Mouse (Mus musculus): ENCODE data around the gene Rfx6.

Gene Rfx6

DNA sequence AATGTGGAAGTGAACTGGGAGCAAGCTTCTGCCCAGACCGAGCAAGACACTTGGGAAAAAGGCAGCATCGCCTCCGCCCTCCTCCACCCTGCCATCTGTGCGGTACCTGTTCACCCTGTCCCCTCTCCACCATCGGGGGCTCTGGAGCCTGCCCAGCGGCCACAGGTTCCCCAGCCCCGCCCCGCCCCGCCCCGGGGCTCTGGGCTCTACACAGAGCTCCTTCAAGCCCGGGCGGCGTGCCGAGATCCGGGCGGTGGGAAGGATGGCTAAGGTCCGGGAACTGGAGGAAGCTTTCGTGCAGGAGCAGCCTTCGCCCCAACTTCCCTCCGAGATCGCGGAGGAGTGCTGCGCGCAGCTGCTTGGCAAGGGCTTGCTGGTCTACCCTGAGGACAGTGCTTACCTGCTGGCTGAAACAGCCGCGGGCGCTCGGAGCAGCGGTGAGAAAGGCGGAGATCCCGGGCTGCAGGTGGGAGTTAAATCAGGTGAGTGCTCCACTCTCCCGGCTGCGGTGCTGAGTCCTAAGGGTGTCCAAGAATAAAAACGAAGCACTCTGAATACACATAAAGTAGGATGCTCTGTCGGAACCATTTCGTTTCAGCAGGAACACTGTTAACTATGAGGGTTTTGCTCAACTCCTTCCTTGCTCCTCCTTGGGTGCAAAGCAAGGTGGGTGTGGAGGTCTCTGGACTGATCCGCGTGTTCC is at the start of gene Rfx6:
Gene Rfx6, plus strand, starts transcription at position 209 of the 703 bp plus-strand sequence.
- no peak for DNase-seq (ENCODE audit: low spot score)

DNA sequence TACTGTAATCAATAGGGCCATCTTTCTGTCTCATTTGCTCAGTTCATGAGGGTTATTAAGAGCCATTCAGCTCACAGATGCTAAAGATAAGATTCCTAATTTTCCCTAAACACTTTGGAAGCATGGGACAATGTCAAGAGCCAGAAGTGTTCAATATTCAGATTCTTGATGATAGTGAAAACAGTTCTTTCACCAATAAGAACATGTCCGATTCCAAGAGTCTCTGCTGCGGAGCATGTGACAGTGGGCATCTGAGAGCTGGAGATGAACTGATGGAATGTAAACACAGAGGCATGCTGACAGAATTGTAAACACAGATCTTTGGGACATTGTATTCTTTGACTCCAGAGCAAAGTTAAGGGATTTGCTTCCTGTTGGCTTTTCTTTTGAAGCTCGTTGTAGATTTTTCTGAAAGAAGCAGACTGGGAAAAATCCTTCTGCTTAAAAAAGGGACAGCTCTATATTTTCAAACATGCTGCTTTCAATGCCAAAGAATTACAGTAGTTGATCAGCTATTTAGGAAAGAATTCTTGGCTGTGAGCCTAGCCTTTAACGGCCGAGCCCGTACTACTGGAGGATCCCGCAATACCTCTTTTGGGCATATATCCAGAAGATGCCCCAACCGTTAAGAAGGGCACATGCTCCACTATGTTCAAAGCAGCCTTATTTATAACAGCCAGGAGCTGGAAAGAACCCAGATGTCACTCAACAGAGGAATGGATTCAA is 46.0 kb upstream of the Rfx6 start, which contains the start of gene Gprc6a:
Gene Gprc6a, minus strand, starts transcription at position 51 of the 726 bp plus-strand sequence.
- DNase-seq (ENCODE audit: low spot score), result no peak

DNA sequence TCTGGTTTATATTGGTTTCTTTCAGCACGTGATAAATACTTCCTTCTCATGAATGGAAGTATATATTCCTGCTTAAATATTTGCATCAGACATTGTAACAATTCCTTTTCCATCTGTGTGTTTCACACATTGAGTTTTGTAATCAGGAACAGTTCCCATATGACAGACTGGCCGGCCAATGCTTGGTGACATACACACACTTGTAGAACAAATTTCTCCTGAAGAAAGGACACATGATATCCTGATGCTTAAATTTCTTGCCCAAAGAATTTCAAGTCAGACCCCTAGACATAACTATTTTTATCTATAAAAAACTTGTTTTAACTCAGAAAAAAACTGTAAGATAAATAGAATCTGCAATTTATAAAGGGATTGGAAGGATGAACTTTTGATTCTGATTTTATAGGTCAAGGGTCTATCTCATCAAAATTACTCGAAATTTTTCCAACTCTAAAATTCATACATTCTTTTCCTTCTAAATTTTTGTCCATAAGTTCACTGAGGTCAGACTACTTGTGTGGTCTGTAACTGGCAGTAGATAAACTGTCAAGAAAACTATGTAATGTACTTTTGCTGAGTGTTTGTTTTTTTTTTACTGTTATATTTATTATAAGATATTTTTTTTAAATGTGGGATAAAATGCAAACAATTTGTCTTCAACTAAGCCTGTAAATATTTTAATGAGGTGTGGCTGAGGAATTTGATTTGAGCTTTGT is 27.9 kb upstream of the Rfx6 start:
- no peak for DNase-seq (ENCODE audit: low spot score)

DNA sequence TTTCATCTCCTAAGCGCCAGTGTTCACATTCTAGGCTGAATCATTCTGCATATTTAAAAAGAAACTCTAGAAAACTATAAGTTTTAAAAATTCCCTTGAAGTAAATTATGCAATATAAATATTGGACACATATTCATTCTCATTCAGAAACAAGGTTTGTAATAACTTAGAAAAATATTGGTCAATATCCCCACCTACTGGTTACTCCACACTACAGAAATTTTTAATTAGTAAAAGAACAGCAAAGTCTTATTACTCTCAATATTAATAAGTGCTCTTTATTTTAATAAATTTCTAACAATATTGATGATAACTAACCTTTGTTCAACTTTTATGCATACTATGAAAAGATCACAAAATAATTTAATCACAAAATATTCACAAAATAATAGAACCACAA is 20.2 kb upstream of the Rfx6 start:
- DNase-seq (ENCODE audit: low spot score), result no peak

DNA sequence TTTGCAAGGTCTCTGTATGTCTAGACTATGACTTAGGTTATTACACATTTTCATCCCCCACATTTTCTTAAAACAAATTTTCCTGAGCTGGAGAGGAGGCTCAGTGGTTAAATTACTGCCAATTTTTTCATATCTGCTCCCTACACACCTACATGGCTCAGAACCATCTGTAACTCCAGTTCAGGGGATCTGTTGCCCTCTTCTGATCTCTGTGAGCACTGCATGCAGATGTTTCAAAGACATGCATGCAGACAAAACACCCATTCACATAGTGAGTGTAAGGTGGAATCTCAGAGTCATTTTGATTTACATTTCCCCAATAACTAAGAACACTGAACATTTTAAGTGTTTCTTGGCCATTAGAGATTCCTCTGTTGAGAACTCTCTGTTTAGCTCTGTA is 8.2 kb upstream of the Rfx6 start:
- no peak for DNase-seq (ENCODE audit: low spot score)

DNA sequence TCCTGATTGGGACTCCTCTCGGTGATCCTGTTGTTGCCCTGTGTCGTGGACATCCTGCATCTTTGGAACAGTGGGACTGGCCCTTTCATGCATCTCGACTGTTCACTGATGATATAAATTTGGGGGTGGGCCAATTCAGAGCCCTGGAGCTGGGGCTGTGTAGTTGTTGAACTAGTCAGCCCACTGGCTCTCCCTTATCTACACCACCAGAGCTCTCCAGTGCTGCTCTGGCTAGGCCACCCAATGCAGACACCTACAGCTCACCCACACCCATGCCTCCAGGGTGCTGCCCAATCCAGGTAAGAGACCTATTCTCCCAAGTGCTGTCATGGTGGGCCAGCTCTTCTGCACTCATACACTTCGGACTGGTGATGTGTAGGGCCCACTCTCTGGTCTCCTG is 6.0 kb upstream of the Rfx6 start:
- DNase-seq (ENCODE audit: low spot score), result no peak

DNA sequence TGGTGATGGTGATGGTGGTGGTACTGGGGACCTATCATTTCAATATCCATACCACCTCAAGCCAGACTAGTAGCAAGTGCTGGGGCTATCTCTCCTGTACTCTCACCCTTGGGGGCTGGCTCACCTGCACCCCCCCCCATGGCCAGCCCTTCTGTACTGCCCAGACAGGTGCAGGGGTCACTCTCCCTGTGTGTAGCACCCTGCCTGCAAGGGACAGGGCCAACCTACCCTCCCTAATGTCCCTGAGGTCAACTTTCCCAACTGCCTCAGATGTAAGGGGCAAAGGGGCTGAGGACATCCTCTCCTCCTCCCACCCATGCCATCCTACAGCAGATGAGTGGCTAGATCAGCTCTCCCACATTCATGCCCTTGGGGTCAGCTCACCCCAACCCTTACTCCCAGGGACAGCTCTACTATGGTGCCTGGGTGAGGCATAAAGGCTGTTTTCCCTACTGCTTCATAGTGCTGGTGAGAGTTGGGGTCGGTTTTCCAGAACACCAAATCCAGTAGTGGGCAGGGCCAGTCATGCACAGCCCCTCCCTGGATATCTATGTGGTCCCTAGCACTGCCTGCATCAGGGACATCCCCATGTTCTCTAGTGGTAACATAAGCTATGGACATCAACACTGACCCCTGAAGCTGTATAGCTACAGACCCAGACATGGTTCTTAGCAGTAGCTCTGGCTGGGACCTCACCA is 5.3 kb upstream of the Rfx6 start:
- DNase-seq (ENCODE audit: low spot score), result no peak

DNA sequence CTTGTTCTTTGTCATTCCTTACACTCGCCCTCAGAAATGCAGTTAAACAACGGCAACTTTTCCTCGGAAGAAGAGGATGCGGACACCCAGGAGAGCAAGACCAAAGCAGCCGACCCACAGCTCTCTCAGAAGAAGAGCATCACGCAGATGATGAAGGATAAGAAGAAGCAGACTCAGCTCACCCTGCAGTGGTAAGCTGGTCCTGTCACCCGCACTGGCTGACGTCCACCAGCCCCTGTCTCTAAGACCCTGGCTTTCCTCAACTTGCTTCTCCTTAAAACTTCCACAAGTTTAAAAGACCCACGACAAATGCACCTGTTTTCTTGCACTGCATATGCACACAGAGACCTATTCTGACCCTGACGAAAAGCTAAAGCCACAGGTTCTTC is 689 bp downstream of the Rfx6 start:
- no peak for DNase-seq (ENCODE audit: low spot score)

DNA sequence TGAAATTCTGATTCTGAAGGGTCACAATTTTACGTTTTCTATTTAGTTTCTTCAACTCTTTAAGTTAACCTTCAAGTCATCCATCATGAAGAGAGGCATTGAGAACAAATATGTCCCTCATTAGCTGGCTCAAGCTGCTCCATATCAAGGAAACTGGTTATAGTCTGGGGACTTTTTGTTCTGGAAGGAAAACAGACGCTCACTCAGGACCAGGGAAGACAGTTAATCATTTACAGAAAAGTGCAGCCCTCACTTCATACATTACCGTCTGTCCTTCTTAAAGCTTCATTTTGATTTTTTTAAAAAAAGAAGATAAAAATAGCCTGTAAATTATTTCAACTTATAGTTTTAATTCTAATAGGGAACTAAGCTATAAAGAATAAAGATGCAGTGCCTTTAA is 43.3 kb downstream of the Rfx6 start:
- DNase-seq (ENCODE audit: low spot score), result no peak

DNA sequence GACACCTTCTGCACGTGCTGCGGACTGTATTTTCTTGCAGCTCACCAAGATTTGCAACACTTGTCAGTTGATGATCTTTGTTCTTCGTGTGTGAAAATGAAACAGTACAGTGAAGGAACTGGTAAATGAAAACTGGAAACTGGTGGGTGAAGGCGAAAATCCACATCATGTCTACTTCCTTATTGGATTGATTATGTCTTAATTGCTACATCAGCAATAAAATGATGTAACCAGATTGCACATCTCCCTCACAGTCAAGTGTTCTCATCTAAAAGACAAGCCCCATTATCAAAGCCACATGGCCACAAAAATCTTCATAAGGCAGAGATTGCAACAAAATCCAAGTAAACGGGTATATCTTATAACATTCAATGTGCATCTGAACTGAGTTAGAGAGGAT is 83.9 kb downstream of the Rfx6 start:
- no peak for DNase-seq (ENCODE audit: low spot score)

DNA sequence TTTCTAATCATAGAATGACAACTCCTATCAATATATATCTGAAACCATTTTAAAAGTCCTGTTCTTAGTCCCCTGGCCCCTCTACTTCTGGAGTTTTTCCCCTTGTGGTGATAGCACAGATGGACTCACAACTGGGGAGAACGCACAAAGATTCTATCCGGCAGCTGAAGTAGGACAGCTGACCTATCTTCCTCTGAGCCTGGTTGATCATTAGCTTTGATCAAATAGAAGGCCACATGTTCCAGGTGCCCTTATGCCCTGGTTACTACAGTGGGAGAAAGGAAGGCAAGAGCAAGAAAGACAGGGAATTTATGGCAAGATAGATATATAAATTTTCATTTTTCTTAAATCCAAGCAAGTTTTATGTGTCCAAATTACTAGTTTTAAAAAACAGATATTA is 85.7 kb downstream of the Rfx6 start:
- no peak for DNase-seq (ENCODE audit: low spot score)

DNA sequence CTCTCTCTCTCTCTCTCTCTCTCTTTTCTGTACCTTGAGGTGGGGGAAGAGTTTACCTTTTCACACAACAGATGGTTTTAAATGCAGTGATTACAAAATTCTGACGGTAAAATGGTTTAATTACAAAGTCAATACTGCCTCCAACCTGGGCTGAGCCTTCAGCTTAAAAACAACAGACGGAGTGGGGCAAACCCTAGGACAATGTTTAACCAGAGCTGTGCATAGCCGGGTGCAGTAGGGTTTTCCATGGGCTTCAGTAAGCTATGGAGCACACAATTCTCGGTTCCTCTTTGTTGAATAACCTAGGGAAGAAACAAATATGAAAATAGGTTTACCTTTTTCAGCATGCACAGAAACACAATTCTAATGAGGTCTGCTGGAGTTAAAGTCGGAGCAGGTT is 90.9 kb downstream of the Rfx6 start:
- no peak for DNase-seq (ENCODE audit: low spot score)

DNA sequence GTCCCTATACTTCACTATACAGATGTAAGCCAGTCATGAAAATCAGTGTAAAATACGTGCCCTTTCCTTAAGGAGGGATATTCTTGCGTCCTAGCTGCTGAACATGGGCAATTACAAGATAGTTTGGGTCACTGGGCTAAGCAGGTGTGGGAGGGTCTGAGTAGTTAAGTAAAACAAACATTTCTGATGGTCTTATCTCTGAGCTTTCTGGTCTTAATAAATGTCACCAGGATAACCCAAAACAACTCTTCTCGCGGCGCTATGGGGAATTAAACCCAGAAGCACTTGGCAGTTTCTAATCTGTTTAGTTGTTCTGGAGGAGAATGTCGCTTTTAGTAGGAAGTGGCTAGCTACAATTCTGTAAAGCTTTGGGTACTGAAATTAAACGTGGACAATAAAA is 91.7 kb downstream of the Rfx6 start:
- no peak for DNase-seq (ENCODE audit: low spot score)

DNA sequence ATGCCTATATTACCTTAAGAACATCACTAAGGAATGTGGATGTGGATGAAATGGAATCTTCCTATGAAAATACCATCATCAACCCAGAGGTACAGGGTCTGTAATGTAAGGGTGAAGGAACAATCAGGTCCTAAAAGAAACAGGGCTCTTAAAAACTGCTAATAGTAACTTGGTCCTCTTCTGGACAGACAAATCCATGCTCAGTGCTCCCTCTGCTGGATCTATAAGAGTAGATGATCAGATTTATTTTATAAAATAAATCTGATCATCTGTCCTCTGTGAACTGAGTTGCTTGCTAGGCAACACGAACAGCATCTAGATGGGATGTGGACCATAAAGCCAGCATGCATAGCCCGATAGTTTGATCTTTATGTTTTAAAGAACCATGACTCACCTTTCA is 102.1 kb downstream of the Rfx6 start:
- no peak for DNase-seq (ENCODE audit: low spot score)

All from urinary bladder, postnatal 25 days (tissue).